Mouse (Mus musculus) v-Abl transformed pro-B cells (cell line): ENCODE results near the gene Mindy1.

Experiments used
- in situ Hi-C, 2 experiments: fragments of 400-800 bp; cut with MboI; formaldehyde crosslinking; loops; one replicate each; pipeline ENCODE4 v1.15.1; 2025; ENCODE audit not compliant: unreplicated experiment in 2 of 2

The Mindy1 gene

DNA sequence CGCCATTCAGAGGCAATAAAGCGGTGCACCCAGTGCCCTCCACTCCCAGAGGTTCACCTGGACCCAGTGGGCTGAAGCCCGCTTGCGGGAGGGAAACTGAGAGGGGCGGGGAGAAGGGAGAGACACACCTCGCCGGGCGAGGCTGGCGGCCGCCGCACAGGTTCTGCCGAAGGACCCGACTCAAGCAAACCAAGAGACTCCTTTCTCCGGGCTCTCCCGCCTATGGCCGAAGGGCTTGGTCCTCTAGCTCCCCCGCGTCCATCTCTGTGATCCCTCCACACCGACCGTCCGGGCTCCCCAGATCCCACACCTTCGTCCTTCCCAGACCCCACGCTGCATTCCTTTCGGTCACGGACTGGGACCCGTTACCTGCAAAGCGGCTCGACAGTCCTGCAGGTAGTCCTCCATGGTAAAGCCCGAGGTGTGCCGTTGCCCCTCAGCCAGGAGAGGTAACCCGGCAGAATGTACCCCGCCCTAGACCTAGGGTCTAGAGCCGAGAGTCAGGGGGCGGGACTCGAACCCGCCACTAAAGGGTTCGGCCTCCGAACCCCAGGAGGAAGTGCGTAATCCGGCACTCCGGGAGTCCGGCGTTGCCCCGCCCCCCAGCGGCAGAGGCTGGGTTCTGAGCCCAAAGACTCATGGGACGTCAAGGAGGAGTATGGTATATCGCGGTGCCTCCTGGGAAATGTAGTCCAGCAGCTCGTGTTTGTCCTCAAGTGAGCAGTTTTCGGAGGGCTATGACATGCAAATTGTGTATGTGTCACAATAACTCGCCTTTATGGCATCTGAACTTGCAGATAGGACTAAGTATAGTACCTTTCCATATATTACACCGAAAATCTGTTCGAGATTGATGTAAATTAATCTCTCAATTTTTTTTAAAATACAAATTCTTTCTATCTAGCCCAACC is at the start of gene Mindy1, which contains the start of gene Prune1:
Mindy1 (plus strand) TSS at position 130 of the 911 bp plus-strand sequence.
Prune1 (minus strand) TSS at position 861 of the 911 bp plus-strand sequence.
- in situ Hi-C loops = no loop called here

GRCm38 (mm10) chr3:95232771-95233170 is 48.4 kb upstream of the Mindy1 start:
- in situ Hi-C loops = no loop called here

DNA sequence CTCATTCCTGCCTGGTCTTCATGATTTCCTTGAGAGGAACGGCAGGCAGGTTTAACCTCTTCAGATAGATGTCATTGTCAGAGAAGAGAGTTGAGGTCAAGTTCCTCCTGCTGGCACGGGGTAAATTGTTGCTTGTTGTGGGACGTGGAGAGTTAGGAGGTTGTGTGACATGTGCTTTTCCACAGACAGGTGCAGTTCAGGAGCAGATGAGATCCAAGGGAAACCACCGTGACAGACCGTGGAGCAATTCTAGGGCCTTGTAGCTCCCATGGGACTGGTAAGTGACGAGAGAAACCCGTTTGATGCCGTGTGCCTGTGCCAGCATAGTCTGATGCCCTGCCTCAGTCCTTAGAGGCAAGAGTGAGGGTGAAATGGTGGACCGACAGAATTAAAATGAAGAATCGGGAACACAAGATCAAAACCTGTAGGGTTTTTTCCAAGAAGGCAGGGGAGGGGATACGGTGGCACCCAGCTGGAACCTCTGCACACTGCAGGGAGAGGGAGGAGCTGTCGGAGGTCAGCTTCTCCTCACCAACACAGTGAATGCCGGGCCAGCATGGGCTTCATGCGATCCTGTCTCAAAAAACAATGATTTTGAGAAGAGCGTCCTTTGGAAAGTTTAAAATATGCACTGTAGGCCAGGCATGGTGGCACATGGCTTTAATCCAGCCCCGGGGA is 47.7 kb upstream of the Mindy1 start:
- in situ Hi-C loops = no loop called here

GRCm38 (mm10) chr3:95235386-95236301 is 45.5 kb upstream of the Mindy1 start:
- in situ Hi-C loops = no loop called here

- in situ Hi-C loops = no loop called here
These were observed 43.5 kb upstream of the Mindy1 start for GRCm38 (mm10) chr3:95237541-95238099.

- in situ Hi-C loops = no loop called here
These were observed 42.1 kb upstream of the Mindy1 start for GRCm38 (mm10) chr3:95239022-95239421.

DNA sequence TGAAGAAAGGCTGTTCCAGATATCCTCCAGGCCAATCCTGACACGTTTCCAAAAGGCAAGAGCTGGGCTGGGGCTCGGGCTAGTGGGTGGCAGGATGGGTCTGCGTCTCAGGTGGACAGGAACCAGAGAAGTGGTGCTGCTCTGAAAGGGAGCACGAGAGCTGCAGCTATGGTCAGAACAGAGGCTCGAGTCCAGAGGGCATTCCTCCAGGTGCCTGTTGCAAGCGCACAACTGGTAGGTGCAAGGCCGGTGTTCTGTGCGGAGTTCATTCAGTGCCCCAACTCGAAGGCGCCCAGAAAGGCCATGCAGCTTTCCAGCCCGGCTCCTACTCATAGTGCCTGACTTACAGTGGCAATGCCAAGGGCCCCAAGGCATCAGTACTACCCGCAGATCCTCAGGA is 41.2 kb upstream of the Mindy1 start:
- in situ Hi-C loops = no loop called here

- in situ Hi-C loops = no loop called here
These were observed 40.2 kb upstream of the Mindy1 start for GRCm38 (mm10) chr3:95240900-95241299.

GRCm38 (mm10) chr3:95241498-95241897 is 39.6 kb upstream of the Mindy1 start, which contains the start of gene Gm128:
TSS of gene Gm128 (minus strand) at chr3:95241598.
- in situ Hi-C loops = no loop called here

DNA sequence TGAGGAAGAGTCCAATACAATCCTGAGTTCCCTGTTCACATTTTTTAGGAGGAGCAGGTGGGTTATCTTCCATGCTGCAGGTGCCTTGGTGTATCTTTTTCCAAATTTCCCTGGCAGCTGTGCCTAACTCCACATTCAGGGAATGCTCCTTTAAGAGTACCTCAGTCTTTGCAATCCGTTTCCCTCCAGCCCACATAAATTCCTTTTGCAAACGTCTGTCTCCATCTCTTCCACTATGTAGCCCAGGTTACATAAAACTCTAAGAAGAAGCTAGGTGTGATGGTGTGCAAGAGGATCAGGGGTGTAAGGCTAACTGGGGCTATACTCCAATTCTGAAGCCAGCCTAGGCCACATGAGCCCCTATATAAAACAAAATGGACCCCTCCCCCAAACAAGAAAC is 38.1 kb upstream of the Mindy1 start:
- in situ Hi-C loops = no loop called here

GRCm38 (mm10) chr3:95246465-95247231 is 34.5 kb upstream of the Mindy1 start:
- in situ Hi-C loops = no loop called here

DNA sequence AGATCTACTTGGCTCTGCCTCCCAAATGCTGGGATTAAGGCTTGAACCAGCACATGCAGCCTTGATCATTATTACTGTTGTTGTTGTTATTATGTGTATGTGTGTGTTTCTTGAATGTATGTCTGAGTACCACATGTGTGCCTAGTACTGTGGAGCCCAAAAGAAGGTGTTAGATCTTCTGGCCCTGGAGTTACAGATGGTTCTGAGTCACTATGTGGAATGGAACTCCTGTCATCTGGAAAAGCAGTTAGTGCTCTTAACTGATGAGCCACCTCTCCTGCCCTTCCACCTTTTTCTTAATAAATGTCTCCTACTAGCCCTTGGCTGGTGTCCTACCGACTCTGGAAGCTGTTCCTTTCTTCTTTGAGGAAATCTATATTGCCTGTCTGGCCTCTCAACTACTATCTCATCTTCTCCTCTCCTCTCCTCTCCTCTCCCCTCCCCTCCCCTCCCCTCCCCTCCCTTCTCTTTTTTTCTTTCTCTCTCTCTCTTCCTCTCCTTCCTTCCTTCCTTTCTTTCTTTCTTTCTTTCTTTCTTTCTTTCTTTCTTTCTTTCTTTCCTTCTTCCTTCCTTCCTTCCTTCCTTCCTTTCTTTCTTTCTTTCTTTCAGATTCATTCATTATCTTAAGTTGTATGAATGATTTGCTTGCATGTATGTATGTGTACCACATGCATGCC is 33.3 kb upstream of the Mindy1 start:
- in situ Hi-C loops = no loop called here

DNA sequence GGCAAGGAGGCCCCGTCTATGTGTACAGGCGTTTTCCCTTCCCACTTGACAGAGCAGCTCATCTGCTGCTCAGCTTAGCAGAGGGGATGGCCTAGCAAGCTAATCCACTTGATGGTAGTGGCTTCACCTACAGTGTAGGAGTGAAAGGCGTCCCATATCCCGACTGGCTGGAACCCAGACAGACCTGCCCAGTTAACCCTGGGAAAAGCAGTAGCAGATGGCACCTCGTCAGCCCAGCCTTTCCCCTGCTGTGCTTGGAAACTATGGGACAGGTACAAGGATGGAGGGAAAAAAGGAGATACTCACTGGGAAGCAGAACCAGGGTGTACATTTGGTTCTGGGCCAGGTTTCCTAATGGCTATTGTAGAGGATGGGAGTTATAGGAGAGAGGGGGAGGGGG is 30.8 kb upstream of the Mindy1 start:
- in situ Hi-C loops = loop anchor here in 1 of 2 experiments (25.0 kb wide), 1 partner anchor 113 kb away; the partner anchor contains the start of genes Lysmd1, Scnm1 and Tnfaip8l2

- in situ Hi-C loops = loop anchor here in 1 of 2 experiments (25.0 kb wide), 1 partner anchor 114 kb away; the partner anchor contains the start of genes Lysmd1, Scnm1 and Tnfaip8l2
These were observed 30.2 kb upstream of the Mindy1 start, which contains the start of gene Bnipl for GRCm38 (mm10) chr3:95250783-95251424. TSS of gene Bnipl (minus strand) at chr3:95251193.

DNA sequence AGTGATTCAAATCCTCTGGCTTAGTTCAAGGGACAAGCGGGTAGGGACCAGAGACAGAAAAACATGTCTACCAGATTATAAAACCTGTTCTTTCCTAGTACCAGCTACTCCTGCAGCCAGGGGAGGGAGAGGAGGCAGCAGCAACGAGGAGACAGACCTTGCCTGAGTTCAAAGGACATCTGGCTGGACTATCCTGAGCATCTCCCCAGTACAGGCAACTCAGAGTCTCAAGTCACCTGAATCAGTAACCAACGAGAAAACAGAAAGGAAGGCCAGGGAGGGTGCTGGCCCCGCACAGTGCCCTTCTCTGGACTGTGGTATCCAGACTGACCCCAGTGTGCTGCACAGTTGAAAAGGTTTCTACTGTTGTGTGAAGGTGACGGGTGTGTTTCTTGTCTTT is 24.2 kb upstream of the Mindy1 start:
- in situ Hi-C loops = loop anchor here in 1 of 2 experiments (25.0 kb wide), 1 partner anchor 120 kb away; the partner anchor contains the start of genes Lysmd1, Scnm1 and Tnfaip8l2

GRCm38 (mm10) chr3:95261975-95262374 is 19.2 kb upstream of the Mindy1 start:
- in situ Hi-C loops = loop anchor here (5.0 to 25.0 kb wide), 3 partner anchors 120 to 200 kb away; partner anchors contain the start of genes Tnfaip8l2 (in 2 of the 2), Lysmd1 (in 1 of the 2) and Scnm1 (in 1 of the 2)

DNA sequence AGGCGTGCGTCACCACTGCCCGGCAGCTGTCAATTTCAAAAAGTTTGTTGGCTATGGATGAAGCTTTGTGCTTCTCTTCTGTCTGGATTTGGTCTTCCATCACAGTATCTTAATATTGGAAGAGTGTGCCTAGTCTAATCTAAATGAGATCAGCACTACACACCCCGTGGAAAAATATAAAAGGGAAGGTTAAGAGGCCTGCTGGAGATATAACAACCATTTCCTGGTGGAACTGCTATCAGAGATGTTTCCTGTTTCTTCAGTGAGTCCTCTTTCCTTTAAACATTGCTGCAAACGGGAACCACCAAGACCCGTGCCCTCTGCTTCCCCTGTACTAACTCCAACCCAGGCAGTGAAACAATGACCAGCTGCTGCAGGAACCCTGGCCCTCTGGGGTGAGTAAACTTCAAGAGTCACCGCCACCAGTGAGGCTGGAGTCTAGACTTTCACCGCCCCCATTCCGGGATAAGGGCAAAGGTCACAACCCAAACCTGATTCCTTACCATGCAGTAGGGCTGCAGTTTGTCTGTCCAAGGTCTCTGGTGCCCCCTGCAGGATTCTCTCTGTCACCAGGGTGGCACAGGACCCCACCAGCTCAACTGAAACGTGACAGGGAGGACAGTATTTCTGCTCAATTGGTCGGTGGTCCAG is 17.9 kb upstream of the Mindy1 start:
- in situ Hi-C loops = loop anchor here (5.0 to 25.0 kb wide), 3 partner anchors 121 to 201 kb away; partner anchors contain the start of genes Tnfaip8l2 (in 2 of the 2), Lysmd1 (in 1 of the 2) and Scnm1 (in 1 of the 2)
